Mouse (Mus musculus) forelimb bud, embryonic 11.5 days (tissue): Measurements from ENCODE around the gene Stau1.
A peak's percentile ranks its signal among the peaks of the same experiment; 100 is the strongest.

ENCODE experiments used
- DNase-seq: peaks from one replicate; pipeline ENCODE4 v3.0.0-alpha.2; 2012; ENCODE audit warnings: low read depth, low spot score

The Stau1 gene

GRCm38 (mm10) chr2:166990861-166991260 is 5.2 kb downstream of the Stau1 start:
- no peak for DNase-seq

- DNase-seq = no peak
Observed at GRCm38 (mm10) chr2:166983351-166983894, 12.7 kb downstream of the Stau1 start.

GRCm38 (mm10) chr2:166980161-166980560 is 15.9 kb downstream of the Stau1 start:
- DNase-seq = no peak

DNA sequence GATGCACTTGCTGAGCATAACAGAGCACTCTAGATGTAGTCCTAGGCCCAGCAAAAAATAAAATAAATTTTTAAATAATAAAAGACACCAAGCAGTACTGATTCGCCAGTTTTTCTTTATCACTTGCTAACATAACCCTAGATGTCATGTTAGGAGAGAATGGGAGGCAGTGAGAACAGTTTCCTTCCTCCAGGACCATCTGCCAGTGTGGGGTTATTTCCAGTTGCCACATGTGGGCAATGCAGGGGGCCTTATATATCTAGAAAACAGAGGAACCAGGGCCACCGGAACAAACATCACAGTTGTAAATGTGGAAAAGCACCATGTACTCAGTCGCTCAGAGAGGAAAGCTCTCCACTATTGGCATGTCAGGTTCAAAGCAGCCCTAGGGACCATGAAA is 18.6 kb downstream of the Stau1 start:
- DNase-seq = no peak

DNA sequence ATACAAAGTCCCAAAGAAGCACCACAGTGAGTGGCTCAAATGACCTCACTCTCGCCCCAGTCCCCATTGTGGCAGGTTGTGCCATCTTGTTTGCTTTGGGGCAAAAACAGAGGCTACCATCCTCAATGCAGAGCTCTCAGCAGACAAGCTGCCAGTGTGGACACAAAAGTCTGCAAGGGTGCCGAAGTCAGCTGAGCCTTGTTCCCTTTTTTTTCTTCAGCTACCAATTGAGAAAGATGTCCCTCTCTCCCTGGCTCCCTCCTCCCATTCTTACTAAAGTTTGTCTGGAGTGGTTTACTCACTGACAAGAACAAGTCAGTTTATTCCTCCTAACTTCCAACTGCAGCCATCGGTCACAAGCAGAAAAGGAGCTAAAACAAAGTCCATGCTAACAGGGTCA is 19.7 kb downstream of the Stau1 start:
- no peak for DNase-seq

DNA sequence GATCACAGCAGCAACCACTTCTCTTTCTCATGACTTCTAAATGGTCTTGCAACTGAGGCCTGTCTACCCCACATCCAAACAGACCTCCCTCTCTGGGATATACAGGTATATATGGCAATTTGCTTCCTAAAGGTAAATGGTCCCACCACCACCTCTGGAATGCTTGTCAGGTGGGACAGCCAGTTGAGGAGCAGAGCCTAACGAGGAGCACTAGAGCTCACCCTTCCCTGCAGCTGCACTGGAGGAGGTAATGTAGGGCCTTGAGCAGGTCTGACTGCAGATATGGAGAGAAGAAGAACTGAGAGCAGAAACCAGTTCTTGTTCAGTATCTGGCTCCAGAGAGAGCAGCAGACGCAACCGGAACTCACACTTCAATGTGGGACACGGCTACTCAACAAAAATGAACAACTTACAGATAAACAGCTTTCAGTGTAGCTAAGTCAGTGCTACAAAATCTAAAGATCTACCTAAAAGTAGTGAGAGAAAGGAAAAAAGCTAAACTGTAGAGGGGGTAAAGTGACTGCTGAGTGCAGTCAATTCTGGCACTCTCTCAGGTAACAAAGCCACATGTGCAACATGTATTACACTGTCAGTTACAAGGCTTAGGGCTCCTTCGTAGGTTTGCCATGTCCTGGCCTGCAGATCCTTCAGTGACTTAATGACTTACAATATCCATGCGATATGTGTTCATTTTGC is 21.8 kb downstream of the Stau1 start:
- DNase-seq = no peak

GRCm38 (mm10) chr2:166973153-166973552 is 22.9 kb downstream of the Stau1 start:
- no peak for DNase-seq

DNA sequence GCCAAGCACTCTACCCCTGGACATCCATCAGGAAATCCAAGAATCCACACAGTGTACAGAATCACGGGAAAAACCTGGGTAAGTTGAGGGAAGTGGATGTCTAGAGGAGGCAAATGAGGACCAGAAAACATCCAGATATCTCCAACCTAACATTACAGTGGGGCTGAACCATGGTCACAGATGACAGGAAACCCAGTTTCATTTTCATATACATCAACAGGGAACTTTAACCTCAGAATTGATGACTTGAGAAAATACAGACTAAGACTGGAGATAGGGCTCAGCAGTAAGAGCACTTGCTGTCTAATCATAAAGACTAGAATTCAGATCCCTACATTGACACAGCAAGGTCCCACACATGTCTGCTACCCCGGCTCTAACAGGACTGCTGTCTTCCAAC is 31.3 kb downstream of the Stau1 start:
- DNase-seq = no peak

- DNase-seq = no peak
Observed at GRCm38 (mm10) chr2:166963257-166963656, 32.8 kb downstream of the Stau1 start.

DNA sequence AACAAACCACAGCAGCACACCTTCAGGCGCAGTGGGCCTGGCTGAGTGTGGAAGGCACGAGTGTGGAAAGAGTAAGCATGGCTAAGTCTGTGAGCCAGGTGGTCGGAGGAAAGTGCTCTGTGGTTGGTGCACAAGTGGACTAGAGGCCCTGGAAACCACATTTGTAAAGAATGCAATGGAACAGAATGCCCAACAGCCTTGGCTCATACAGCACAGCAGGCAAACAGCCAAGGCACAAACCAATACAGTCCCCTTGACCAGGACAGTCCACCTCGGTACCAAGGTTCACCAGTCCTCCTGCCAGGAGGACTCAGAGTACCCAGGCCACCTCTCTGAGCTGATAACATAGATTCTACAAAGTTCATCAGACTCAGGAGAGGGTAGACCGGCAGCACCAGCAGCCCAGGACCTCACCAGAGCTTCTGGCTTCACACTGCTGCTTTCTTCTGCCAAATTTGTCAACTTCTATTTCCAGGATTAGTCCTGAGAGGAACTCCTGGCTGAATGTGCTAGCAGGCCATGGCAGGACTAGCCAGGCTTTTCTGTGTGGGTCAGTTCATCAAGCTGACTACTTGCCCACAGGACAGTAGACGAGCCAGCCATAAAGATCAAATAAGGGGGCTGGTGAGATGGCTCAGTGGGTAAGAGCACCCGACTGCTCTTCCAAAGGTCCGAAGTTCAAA is 35.3 kb downstream of the Stau1 start:
- DNase-seq = no peak

DNA sequence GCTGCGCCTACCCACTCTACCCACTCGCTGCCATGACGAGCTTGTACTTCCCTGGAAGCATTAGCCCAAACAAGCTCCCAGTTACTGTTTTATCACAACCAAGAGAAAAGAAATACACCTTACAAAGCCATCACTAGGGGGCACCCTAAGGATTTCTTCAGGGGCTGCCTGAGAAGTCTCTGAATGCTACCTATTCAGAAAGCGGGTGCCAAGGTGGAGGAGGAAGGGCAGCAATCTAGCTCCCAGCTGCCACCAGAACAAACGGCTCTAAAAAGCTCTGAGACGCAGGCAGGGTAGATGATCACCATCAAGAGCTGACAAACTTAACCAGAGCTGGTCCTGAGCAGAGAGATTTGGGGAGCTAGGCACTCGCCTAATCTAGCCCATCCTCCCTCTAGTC is 39.3 kb downstream of the Stau1 start:
- peak; percentile 49 for DNase-seq

DNA sequence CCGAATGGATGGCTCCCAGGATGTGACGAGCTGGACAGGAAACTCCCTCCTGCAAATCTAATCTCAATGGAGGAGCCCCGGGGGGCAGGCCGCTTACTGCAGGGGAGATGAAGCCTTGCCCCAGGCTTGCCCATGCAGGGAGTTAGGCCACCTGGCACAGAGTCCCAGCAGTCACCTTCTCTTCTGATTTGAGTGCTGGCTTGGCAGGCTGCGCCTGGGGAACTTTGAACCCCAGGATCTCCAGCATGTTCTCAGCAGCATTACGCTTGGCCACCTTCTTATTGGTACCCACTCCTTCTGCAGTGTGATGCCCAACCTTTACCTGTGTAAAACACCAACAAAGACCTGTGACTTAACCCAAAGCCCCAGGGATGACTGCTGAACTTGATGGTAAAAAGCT is 43.9 kb downstream of the Stau1 start:
- DNase-seq = no peak

DNA sequence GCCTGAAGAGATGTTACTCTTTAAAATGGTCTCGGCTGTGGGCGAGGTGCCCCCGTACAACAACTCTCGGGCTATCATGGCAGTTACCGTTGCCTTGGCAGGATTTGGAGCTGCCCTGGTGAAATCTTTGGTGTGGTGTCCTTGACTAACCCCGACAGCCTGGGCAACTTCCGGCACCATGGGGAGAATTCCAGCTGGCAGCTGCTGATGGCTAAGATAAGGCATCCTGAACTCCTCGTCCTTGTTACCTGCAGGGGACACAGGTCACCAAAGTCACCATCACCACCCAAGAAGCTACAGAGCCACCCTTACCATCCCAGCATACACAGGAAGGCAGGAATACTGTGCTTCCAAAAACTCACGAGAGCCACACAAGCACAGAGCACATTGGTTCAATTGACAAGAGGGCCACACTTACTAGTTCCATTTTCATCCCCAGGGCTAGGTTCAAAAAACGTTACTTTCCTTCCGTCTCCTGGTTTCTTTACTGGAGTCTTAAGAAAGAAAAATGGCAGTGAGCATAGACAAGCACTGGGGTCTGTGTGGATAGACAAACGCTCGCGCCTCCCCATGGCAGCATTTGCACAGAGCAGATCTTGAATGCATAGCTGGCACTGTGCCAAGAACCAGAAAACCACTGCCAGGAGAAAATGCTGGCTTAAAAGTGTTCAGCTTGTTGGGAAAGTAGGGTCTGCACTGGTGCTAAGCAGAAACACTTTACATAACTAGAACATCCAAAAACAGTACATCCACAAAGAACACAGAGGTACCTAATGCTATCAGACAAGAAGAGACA is 45.0 kb downstream of the Stau1 start:
- DNase-seq = no peak

DNA sequence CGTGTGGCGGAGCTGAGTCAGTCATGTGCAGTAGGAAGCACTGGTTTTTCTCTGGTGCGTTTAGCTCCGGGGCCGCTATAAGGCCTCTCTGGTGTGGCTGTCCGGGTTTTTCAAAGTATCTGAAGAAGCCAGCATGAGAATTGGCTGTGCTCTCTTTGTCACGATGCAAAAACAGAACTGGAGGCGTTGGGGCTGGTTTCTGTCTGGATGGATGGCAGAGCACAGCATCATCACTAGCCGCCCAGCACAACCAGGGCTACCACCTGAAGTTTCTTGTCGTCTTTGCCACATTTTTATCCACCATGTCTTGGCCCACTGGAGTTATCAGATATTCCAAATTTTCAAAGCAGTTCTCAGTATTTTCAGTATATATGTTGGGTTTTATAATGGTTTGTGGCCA is 47.2 kb downstream of the Stau1 start:
- DNase-seq = no peak

DNA sequence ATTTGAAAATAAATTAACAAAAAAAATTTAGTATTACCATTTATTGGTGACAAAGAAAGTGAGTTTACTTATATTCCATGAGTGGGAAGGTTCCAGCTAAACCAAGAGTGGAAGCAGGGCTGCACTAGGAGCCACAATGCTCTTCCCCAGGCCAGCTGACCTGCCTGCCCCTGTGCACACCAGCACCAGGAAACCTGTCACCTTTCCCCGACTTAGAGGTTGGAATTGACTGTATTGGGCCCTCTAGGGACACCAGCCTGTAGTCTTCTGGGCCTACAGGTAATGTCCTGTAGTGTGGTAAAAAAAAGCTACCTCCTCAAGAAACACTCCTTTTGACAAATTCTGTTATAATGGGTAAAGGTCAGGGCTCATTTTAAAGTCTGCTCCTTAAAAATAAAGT is 47.9 kb downstream of the Stau1 start:
- no peak for DNase-seq

DNA sequence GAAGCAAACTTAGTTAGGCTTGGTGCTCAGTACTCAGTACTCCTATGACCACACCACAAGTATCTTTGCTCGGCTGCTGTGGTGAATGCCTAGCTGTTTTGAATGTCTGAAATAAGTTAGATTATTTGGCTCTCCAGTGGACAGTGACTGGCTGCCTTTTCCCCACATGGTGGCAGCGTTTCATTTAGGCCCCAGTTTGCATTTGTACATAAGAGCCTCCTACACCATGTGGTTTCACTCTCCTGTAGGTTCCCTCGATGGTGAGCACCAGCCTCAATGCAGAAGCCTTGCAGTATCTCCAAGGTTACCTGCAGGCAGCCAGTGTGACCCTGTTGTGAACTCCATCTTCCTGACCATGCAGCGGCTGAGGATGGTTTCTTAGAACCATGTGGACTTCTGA is 50.6 kb downstream of the Stau1 start:
- DNase-seq = peak; percentile 21

GRCm38 (mm10) chr2:166944346-166944745 is 51.8 kb downstream of the Stau1 start:
- no peak for DNase-seq

DNA sequence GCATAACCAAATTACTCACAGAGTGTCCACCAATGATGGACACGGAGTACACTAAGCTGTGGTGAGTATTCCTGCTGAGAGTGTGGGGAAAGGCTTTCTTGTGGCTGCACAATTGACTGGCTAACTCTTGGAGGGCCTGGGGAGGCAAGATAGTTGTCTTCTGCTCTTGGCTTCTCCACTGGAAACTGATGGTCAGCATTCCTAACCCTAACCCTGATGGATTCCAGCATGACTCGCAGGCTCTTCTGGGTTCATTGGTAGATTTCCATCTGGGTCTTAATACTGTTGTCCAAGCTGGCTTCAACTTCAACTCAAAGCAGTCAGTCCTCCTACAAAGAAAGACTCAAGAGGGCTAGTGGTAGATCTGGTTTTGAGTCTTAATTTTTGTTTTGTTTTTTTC is 53.0 kb downstream of the Stau1 start:
- DNase-seq = no peak

GRCm38 (mm10) chr2:166936166-166936565 is 59.9 kb downstream of the Stau1 start:
- no peak for DNase-seq

DNA sequence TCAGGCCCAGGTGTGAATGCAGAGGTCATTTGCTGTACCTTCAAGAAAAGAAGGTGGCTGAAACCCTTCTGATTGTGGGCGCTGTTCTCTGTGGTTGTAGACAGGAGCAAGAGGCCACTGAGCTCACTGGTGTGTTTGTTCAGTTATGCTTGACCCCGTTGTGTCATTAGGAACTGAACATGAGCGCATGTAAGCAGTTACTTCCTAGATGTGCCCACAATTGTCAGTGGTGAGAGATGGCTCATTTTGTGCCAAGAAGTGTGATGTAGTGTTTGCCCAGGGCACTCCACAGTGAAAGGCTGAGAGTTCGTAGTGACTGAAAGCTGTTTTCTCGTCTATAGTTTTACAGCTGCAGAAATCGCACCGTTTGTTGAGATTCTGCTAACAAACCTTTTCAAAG is 60.5 kb downstream of the Stau1 start:
- DNase-seq = no peak

DNA sequence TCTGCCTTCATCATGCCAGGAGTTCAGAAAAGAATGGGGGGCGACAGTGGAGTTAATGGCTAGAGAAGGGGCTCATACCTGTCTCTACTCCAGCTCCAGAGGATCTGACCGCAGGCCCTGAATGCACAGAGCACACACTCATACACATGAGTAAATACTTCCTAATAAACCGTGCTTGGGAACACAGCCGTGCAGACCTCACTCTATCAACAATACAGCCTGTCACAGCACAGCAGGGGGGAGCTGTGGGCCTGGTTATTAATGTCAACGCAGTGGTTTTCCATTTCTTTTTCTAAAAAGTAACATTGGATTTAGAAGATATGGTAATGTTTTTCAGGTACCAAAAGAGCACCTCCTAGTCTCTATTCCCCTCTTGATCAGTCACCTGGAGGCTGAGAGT is 61.7 kb downstream of the Stau1 start:
- DNase-seq = no peak

DNA sequence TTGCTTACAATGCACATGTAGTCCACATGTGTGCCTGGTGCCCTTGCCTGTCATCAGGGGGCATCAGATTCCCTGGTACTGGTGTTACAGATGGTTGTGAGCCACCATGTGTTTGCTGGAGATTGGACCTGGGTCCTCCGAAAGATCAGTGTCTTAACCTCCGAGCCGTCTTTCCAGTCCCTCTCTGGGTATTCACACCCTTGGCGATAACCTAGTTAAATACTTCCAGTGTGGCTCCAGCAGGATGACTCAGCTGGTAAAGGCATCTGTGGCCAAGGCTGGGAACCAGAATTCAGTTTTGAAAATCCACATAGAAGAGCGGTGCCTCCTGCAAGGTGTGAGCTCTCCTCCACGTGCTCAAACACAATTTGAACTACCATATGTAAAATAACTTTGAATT is 62.2 kb downstream of the Stau1 start:
- no peak for DNase-seq
